Mouse (Mus musculus): ENCODE data around the gene Zfp277. TPM values are rescaled to one million over a fixed set of nuclear protein-coding genes. Genes with fewer than 3 reads are reported as not detected.

Gene Zfp277
- polyA plus RNA-seq, 1 experiment from 2014 or later: 40.0 TPM

DNA sequence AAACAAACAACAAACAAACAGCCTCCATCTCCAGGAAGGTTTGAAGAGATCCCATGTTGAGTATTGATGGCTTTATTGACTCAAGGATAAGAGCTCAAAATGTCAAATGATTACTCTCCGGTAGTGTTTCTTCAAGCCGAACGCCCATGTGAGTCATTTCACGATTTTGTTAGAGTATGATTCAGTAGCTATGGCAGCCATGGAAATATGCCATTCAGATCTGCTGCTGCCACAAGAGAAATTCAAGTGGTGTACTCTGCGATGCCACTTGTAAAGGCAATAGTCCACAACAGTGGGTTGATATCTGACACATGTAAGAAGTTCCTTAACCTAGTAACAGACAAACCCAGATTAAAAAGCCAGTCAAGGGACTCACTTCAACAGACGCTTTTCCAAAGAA is 62.0 kb downstream of the Zfp277 start:
- H3K9me3 ChIP-seq (ENCODE audit: control insufficient read depth, low read length): no peaks in the 10 kb centered on the region
- H3K27ac ChIP-seq (ENCODE audit: low read depth, low read length): no peak overlapping the region
- no peak overlapping the region for H3K4me2 ChIP-seq
- DNase-seq (ENCODE audit: low spot score, missing footprints): no peak
- H3K4me3 ChIP-seq (ENCODE audit: low read depth, low read length): no peak overlapping the region
- no peak overlapping the region for H3K9ac ChIP-seq (ENCODE audit: low read length)
- H3K4me1 ChIP-seq (ENCODE audit: control insufficient read depth, insufficient read depth, low read length): no peaks in the 10 kb centered on the region
- ATAC-seq (ENCODE audit: low FRiP score): no peak
- H3K36me3 ChIP-seq (ENCODE audit: control insufficient read depth, insufficient read depth, low read length): no peaks in the 10 kb centered on the region
- H3K27me3 ChIP-seq (ENCODE audit: control insufficient read depth, insufficient read depth, low read length): no peaks in the 10 kb centered on the region
- 93% methylated on average over 6 of the region's 6 CpGs for WGBS

- DNase-seq (ENCODE audit: low spot score, missing footprints) (no peak), ATAC-seq (ENCODE audit: low FRiP score) (no peak)
- H3K9me3 ChIP-seq (ENCODE audit: control insufficient read depth, low read length): no peaks in the 10 kb centered on the region
- H3K4me1 ChIP-seq (ENCODE audit: control insufficient read depth, insufficient read depth, low read length): no peaks in the 10 kb centered on the region
- no peak overlapping the region for H3K4me3 ChIP-seq (ENCODE audit: low read depth, low read length)
- H3K27me3 ChIP-seq (ENCODE audit: control insufficient read depth, insufficient read depth, low read length): no peaks in the 10 kb centered on the region
- H3K4me2 ChIP-seq: no peak overlapping the region
- 92% methylated on average over 5 of the region's 5 CpGs for WGBS
- H3K9ac ChIP-seq (ENCODE audit: low read length): no peak overlapping the region
- no peaks in the 10 kb centered on the region for H3K36me3 ChIP-seq (ENCODE audit: control insufficient read depth, insufficient read depth, low read length)
- no peak overlapping the region for H3K27ac ChIP-seq (ENCODE audit: low read depth, low read length)
These were observed 63.2 kb downstream of the Zfp277 start for GRCm38 (mm10) chr12:40382539-40382938.

DNA sequence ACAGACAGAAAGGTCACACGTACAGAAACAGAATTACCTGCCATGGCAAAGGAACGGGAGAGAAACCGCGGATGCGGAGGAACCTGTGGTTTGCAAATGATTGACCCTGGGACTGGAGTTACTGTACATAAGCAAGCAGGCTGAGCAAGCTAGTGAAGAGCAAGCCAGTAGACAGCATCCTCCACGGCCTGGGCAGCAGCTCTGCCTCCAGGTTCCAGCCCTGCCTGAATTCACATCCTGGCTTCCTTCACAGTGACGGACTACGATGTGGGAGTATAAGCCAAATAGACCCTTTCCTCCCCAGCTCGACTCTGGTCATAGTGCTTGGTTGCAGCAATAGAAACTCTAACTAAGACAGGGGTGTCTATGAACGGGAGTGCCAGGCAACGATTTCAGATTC is 63.9 kb downstream of the Zfp277 start:
- H3K36me3 ChIP-seq (ENCODE audit: control insufficient read depth, insufficient read depth, low read length): no peaks in the 10 kb centered on the region
- H3K9me3 ChIP-seq (ENCODE audit: control insufficient read depth, low read length): no peaks in the 10 kb centered on the region
- WGBS: 96% methylated on average over 11 of the region's 11 CpGs
- H3K27ac ChIP-seq (ENCODE audit: low read depth, low read length): no peak overlapping the region
- H3K4me2 ChIP-seq: no peak overlapping the region
- ATAC-seq (ENCODE audit: low FRiP score): no peak
- no peak for DNase-seq (ENCODE audit: low spot score, missing footprints)
- no peak overlapping the region for H3K4me3 ChIP-seq (ENCODE audit: low read depth, low read length)
- H3K9ac ChIP-seq (ENCODE audit: low read length): no peak overlapping the region
- H3K4me1 ChIP-seq (ENCODE audit: control insufficient read depth, insufficient read depth, low read length): no peaks in the 10 kb centered on the region
- no peaks in the 10 kb centered on the region for H3K27me3 ChIP-seq (ENCODE audit: control insufficient read depth, insufficient read depth, low read length)

DNA sequence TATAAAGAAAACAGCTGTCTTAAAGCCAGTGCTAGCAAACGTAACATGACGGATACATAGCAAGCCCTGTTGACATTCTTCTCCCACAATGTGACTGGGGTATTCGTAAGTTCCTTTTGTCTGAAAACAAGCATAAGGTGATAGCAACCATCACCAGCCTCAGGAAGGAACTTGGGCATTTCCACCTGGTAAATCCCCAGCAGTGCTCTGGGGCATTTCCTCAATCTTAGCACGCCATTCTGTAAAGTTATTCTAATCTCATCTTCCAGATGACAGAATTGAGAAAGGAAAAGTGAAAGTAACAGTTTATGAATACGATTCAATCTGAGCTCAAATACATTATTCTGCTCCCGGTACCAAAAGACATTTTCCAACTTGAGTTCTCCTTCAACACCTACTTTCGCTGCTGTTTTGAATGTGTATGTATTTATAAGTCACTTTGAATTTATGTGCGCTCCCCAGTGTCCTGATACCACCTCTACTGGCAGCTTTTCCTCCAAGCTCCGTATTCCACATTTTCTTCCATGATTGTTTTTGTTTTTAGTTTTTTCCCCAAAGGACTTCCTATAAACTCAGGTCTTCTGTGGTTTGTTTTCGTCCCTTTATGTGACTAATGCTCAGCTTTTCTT is 64.4 kb downstream of the Zfp277 start:
- no peak overlapping the region for H3K27ac ChIP-seq (ENCODE audit: low read depth, low read length)
- no peak overlapping the region for H3K4me3 ChIP-seq (ENCODE audit: low read depth, low read length)
- H3K4me2 ChIP-seq: no peak overlapping the region
- H3K9ac ChIP-seq (ENCODE audit: low read length): no peak overlapping the region
- H3K4me1 ChIP-seq (ENCODE audit: control insufficient read depth, insufficient read depth, low read length): no peaks in the 10 kb centered on the region
- H3K27me3 ChIP-seq (ENCODE audit: control insufficient read depth, insufficient read depth, low read length): no peaks in the 10 kb centered on the region
- DNase-seq (ENCODE audit: low spot score, missing footprints): no peak
- H3K36me3 ChIP-seq (ENCODE audit: control insufficient read depth, insufficient read depth, low read length): no peaks in the 10 kb centered on the region
- WGBS: 93% methylated on average over 10 of the region's 10 CpGs
- no peak for ATAC-seq (ENCODE audit: low FRiP score)
- H3K9me3 ChIP-seq (ENCODE audit: control insufficient read depth, low read length): no peaks in the 10 kb centered on the region

DNA sequence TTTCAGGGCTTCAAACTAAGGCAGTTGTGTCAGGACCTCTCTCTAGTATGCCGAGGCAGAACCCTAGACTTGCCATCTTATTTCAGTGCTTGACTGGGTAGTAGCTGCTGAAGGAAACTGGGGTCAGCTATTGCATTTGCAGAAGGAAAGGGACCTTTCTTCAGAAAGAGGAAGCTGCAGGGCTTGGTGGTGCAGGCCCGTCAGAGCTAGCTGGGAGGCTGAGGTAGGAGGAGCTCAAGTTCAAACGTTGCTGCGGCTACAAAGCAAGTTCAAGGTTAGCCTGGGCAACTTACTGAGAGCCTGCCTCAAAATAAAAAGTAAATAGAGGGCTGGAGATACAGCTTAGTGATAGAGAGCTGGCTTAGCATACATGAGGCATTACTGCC is 66.2 kb downstream of the Zfp277 start:
- no peak for ATAC-seq (ENCODE audit: low FRiP score)
- Histone ChIP-seq H3K4me2 (no peak overlapping the region), H3K27me3 (ENCODE audit: control insufficient read depth, insufficient read depth, low read length) (no peaks in the 10 kb centered on the region), H3K4me1 (ENCODE audit: control insufficient read depth, insufficient read depth, low read length) (no peaks in the 10 kb centered on the region), H3K9ac (ENCODE audit: low read length) (no peak overlapping the region), H3K9me3 (ENCODE audit: control insufficient read depth, low read length) (no peaks in the 10 kb centered on the region), H3K27ac (ENCODE audit: low read depth, low read length) (no peak overlapping the region), H3K36me3 (ENCODE audit: control insufficient read depth, insufficient read depth, low read length) (no peaks in the 10 kb centered on the region), H3K4me3 (ENCODE audit: low read depth, low read length) (no peak overlapping the region)
- DNase-seq (ENCODE audit: low spot score, missing footprints): no peak
- 82% methylated on average over 4 of the region's 4 CpGs for WGBS

- no peak overlapping the region for H3K9ac ChIP-seq (ENCODE audit: low read length)
- ATAC-seq (ENCODE audit: low FRiP score): no peak
- WGBS: 91% methylated on average over 17 of the region's 17 CpGs
These were observed 66.8 kb downstream of the Zfp277 start for GRCm38 (mm10) chr12:40378621-40379537.

DNA sequence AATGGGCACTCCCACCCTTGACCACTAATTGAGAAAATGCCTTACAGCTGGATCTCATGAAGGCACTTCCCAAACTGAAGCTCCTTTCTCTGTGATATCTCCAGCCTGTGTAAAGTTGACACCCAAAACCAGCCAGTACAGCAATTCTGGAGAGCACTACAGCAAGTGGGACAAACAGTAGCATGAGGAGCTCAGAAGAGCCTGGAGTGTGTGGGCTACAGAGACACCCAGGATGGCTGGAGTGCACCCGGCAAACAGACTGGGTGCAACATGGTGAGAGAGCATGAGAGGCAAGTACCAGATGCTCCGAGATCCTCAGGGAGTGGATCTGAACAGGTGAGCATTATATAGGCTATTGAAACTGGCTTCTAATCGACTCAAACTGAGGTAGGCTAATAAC is 93.8 kb downstream of the Zfp277 start:
- WGBS: 93% methylated on average over 3 of the region's 3 CpGs
- no peak overlapping the region for H3K9ac ChIP-seq (ENCODE audit: low read length)
- no peaks in the 10 kb centered on the region for H3K4me1 ChIP-seq (ENCODE audit: control insufficient read depth, insufficient read depth, low read length)
- H3K36me3 ChIP-seq (ENCODE audit: control insufficient read depth, insufficient read depth, low read length): no peaks in the 10 kb centered on the region
- no peak for ATAC-seq (ENCODE audit: low FRiP score)
- H3K27me3 ChIP-seq (ENCODE audit: control insufficient read depth, insufficient read depth, low read length): no peaks in the 10 kb centered on the region
- no peak overlapping the region for H3K27ac ChIP-seq (ENCODE audit: low read depth, low read length)
- no peaks in the 10 kb centered on the region for H3K9me3 ChIP-seq (ENCODE audit: control insufficient read depth, low read length)
- no peak overlapping the region for H3K4me3 ChIP-seq (ENCODE audit: low read depth, low read length)
- H3K4me2 ChIP-seq: no peak overlapping the region
- DNase-seq (ENCODE audit: low spot score, missing footprints): no peak

More at GRCm38 (mm10) chr12:40378621-40379537, 66.8 kb downstream of the Zfp277 start:
- Histone ChIP-seq H3K36me3 (ENCODE audit: control insufficient read depth, insufficient read depth, low read length) (no peaks in the 10 kb centered on the region), H3K4me1 (ENCODE audit: control insufficient read depth, insufficient read depth, low read length) (no peaks in the 10 kb centered on the region), H3K4me3 (ENCODE audit: low read depth, low read length) (no peak overlapping the region), H3K9me3 (ENCODE audit: control insufficient read depth, low read length) (no peaks in the 10 kb centered on the region), H3K4me2 (no peak overlapping the region), H3K27ac (ENCODE audit: low read depth, low read length) (no peak overlapping the region), H3K27me3 (ENCODE audit: control insufficient read depth, insufficient read depth, low read length) (no peaks in the 10 kb centered on the region)
- no peak for DNase-seq (ENCODE audit: low spot score, missing footprints)

DNA sequence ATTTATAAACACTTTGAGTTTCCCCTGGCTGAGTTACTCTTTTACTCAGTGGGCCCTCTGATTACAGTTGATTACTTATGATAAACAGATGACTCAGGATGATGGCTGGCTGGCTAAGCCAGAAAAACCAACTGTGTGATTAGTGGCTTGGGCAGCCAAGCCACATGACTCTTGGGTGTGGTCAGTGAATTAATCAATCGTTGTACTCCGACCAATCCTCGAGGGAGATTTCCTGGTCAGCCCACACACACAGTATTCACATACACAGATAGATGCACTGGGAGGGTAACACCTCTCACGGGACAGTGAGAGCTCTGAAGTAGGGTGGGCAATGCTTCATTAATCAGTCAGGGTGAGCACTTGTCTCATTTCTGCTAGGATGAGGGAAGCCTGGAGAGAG is 97.5 kb downstream of the Zfp277 start:
- no peaks in the 10 kb centered on the region for H3K9me3 ChIP-seq (ENCODE audit: control insufficient read depth, low read length)
- no peaks in the 10 kb centered on the region for H3K27me3 ChIP-seq (ENCODE audit: control insufficient read depth, insufficient read depth, low read length)
- no peak overlapping the region for H3K27ac ChIP-seq (ENCODE audit: low read depth, low read length)
- H3K4me2 ChIP-seq: no peak overlapping the region
- H3K4me3 ChIP-seq (ENCODE audit: low read depth, low read length): no peak overlapping the region
- H3K9ac ChIP-seq (ENCODE audit: low read length): no peak overlapping the region
- no peaks in the 10 kb centered on the region for H3K4me1 ChIP-seq (ENCODE audit: control insufficient read depth, insufficient read depth, low read length)
- ATAC-seq (ENCODE audit: low FRiP score): no peak
- 83% methylated on average over 4 of the region's 4 CpGs for WGBS
- no peak for DNase-seq (ENCODE audit: low spot score, missing footprints)
- no peaks in the 10 kb centered on the region for H3K36me3 ChIP-seq (ENCODE audit: control insufficient read depth, insufficient read depth, low read length)

DNA sequence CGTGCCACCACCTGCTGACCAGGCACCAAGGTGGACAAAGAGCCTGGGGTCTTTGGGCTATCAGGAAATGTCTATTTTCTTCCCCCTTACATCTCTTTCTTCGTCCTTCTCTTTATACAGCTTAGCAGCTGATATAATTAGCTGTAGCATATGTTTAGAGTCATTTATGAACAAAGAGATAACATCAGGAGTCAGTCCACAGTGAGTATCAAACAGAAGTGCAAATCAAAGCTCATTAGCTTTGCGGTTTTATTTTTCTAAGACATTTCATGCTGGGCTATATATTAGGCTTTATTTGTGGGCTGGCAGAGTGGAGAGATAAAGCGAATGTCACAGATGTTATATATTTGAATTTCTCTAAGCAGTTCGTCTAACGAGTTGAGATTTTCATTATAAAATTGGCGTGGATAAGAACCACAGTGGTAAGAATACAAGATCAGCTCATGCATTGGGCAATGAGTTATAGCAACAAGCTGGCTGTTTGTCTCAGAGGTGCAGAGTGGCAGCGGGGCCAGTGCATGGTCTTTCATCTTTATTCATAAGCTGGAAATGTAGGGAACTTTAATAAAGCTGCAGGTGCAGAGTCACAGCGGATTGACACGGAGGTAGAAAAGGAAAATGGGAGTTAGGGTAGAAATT is 98.5 kb downstream of the Zfp277 start:
- 74% methylated on average over 10 of the region's 10 CpGs for WGBS
- ATAC-seq (ENCODE audit: low FRiP score) (no peak), DNase-seq (ENCODE audit: low spot score, missing footprints) (no peak)
- Histone ChIP-seq H3K9ac (ENCODE audit: low read length) (no peak overlapping the region), H3K9me3 (ENCODE audit: control insufficient read depth, low read length) (no peaks in the 10 kb centered on the region), H3K27ac (ENCODE audit: low read depth, low read length) (no peak overlapping the region), H3K4me3 (ENCODE audit: low read depth, low read length) (no peak overlapping the region), H3K27me3 (ENCODE audit: control insufficient read depth, insufficient read depth, low read length) (no peaks in the 10 kb centered on the region), H3K36me3 (ENCODE audit: control insufficient read depth, insufficient read depth, low read length) (no peaks in the 10 kb centered on the region), H3K4me2 (no peak overlapping the region), H3K4me1 (ENCODE audit: control insufficient read depth, insufficient read depth, low read length) (no peaks in the 10 kb centered on the region)
